Mouse (Mus musculus) layer of hippocampus, postnatal 10 days (tissue): ENCODE measurements around the gene Nrxn2. TPM values are rescaled to one million over a fixed set of nuclear protein-coding genes. Genes with fewer than 3 reads are reported as not detected.

Experiments
- DNase-seq, 2 experiments: peaks; one replicate each; pipeline ENCODE4 v3.0.0; 2021; ENCODE audit warnings: low spot score in 2 of 2
- total RNA-seq, 2 experiments: library from RNA; stranded (reverse); gene quantifications; 2 replicates each; pipeline ENCODE4 v1.2.3; 2021

The Nrxn2 gene
- total RNA-seq, 2 experiments from 2014 or later, result 683 to 691 TPM

GRCm38 (mm10) chr19:6449841-6450240 is 31.3 kb downstream of the Nrxn2 start:
- no peak for DNase-seq

GRCm38 (mm10) chr19:6452030-6452494 is 33.5 kb downstream of the Nrxn2 start:
- DNase-seq, result peak; percentile 77 to 82

GRCm38 (mm10) chr19:6452672-6453310 is 34.3 kb downstream of the Nrxn2 start:
- DNase-seq, result no peak

- peak; percentile 85 to 87 for DNase-seq
Measured at GRCm38 (mm10) chr19:6453349-6453748, 34.8 kb downstream of the Nrxn2 start.

DNA sequence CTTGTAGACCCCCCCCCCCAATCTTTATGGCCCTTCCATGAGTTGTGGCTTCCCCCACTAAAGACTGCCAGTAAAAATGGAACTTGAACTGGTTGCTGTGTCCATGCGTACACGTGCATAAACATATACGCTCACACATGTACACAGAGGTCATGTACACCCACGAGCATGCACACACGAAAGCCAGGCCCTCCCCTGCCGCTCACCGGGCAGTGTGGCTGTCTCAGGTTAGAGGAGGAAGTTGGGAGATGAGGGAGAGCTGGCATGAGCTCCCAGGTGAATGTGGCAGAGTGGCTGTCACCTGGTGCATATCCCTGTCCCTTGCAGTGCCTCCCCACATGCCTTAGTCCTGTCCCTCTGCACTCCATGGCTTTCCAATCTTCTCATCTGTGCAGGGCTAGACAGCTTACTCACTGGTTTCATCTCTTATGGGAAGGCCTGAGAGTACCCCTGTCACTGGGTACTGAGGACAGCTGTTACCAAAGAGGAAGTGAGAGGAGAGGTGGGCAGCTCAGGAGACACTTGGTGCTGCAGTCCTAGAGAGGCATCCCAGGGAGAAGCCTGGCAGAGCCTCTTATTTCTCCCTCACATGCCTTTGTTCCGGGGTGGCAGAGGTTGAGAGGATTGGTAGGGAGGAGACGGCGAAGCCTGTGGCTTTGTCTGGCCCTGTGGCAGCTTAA is 35.6 kb downstream of the Nrxn2 start:
- no peak for DNase-seq

DNA sequence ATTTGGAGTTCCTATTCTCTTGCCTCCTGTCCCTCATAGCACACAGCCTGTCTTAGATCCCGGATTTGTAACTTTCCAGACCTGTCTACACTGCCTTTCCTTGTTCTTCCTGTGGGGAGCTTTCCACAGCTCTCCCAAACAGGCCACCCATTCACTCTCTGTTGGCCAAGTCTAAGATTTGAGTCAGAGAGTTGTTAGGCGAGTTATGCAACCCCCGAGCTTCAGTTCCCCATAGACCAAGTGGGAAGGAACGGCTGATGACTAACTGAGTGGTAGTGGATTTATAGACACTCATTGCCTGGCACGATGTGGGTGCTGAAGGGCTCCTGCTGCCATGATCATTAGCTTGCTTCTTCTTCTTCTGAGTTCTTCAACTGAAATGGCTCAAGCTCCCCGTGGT is 41.0 kb downstream of the Nrxn2 start:
- DNase-seq, result no peak

GRCm38 (mm10) chr19:6462841-6463240 is 44.3 kb downstream of the Nrxn2 start:
- no peak for DNase-seq

GRCm38 (mm10) chr19:6464306-6465071 is 46.0 kb downstream of the Nrxn2 start:
- no peak for DNase-seq

DNA sequence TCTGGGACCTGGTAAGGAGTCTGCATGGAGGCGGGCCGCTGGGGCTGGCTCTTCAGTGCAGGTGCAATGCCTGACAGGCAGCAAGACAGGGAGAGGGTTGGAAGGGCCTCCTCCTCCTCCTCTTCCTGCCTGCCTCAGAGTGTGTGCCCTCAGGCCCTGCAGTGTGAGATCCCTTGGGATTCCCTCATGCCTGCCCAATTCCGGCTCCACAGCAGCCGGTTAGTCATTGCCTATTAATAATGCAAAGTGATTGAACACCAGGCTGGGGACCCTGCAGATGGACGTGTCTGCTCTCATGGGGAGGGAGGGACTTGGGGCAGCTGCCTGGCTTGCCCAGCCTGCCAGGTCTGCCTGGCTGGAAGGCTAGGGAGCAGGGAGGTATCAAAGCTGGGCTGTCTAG is 46.6 kb downstream of the Nrxn2 start:
- DNase-seq, result no peak

DNA sequence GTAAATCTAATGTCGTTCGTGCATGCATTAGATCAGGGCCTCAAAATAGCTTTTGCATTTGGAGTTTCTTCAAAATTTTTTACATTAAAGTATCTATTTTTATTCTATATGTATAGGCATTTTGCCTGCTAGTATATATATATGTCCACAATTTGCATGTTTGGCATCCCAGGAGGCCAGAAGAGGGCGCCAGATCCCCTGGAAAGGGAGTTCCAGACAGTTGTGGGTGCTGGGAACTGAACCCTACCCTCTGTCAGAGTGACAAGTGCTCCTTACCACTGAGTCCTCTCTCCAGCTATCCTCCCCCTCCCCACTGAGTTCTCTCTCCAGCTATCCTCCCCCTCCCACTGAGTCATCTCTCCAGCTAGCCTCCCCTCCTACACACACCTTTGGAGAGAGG is 48.4 kb downstream of the Nrxn2 start:
- no peak for DNase-seq

- DNase-seq, result no peak
Measured at GRCm38 (mm10) chr19:6467374-6467979, 48.9 kb downstream of the Nrxn2 start.

GRCm38 (mm10) chr19:6471630-6472029 is 53.1 kb downstream of the Nrxn2 start:
- no peak for DNase-seq

DNA sequence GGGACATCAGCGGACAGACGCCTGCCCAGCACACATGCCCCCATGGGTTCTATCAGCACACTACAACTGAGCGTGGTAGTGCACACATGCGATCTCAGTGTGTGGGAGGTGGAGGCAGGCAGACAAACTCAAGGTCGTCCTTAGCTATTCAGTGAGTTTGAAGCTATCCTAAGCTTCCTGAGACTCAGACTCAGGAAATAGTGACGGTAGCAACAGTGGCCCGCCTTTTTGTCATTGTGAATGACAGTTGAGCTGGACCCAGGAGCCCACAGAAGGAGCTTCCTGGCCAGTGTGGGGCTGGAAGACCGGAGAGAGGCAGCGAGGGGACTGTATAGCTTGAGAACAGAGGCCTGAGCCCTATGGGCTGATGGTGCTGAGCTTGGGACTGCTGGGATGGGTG is 54.3 kb downstream of the Nrxn2 start:
- no peak for DNase-seq

DNA sequence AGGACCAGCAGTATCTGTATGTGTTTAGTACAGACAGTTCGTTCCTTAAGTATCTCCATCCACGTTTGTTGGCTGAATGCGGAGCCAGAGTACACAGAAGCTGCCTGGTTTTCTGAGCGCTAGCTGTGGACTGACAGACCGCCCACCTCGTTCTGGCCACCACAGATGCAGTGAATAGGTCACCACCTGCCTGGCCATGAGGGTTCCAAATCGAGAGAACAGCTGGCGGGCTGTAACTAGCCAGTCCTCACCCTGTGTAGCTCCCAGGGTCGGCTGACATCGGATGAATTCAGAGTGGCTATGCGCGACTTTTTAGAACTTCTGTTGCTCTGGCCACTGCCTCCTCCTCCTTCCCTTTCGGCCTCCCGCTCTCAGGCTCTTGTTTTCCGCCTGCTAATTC is 56.2 kb downstream of the Nrxn2 start:
- DNase-seq, result no peak

GRCm38 (mm10) chr19:6475129-6475528 is 56.6 kb downstream of the Nrxn2 start:
- DNase-seq, result no peak

GRCm38 (mm10) chr19:6477007-6477406 is 58.5 kb downstream of the Nrxn2 start:
- DNase-seq, result no peak

- DNase-seq, result no peak
Measured at GRCm38 (mm10) chr19:6478566-6478965, 60.0 kb downstream of the Nrxn2 start.

GRCm38 (mm10) chr19:6482886-6483285 is 64.4 kb downstream of the Nrxn2 start:
- no peak for DNase-seq

DNA sequence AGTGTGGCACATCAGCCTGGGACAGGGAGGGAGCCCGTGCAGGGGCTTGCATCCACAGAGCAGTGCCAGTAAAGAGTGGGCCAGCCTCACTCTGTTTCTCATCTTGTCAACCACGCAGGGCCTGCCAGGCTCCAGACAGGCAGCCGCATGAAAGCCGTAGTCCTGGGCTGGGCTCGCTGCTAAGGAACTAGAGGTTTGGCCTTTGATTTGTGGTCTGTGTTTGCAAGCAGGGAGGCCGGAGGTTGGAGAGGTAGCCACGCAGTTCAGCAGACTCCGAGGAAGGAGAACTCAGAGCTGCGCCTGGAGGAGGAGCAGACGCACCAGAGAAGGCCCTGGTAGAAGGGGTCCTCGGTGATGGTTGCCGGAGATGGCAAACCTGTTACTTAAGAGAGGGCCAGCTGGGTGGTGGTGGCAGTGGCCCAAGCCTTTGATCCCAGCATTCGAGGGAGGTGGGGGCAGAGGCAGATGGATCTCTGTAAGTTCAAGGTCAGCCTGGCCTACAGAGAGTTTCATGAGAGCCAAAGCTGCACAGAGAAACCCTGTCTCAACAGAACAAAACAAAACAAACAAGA is 66.6 kb downstream of the Nrxn2 start:
- no peak for DNase-seq

DNA sequence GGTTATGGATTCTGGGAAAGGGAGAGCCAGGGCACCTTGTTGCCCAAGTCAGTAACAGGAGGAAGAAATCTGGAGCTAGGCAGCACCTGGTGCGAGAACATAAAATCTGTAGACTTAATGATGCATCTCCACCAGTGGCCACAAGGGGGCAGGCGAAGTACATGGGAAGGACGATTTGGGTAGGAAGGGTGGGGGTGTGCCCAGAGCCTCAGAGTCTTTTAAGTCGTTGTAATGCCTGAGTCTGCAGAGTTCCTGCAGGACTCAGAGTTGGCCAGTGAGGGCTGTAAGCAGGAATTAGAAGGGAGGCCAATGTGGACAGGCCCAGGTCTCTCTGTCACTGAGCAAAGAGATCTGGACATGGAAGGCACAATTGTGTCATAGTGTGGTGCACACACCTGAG is 70.5 kb downstream of the Nrxn2 start:
- peak; percentile 95 for DNase-seq

GRCm38 (mm10) chr19:6491538-6491937 is 73.0 kb downstream of the Nrxn2 start:
- DNase-seq, result peak in 1 of 2 experiments; percentile 19
